Mouse (Mus musculus): ENCODE data around the gene Aprt. TPM values are rescaled to one million over a fixed set of nuclear protein-coding genes. Genes with fewer than 3 reads are reported as not detected.

Aprt gene
- polyA plus RNA-seq, 1 experiment from 2014 or later: 314 TPM

DNA sequence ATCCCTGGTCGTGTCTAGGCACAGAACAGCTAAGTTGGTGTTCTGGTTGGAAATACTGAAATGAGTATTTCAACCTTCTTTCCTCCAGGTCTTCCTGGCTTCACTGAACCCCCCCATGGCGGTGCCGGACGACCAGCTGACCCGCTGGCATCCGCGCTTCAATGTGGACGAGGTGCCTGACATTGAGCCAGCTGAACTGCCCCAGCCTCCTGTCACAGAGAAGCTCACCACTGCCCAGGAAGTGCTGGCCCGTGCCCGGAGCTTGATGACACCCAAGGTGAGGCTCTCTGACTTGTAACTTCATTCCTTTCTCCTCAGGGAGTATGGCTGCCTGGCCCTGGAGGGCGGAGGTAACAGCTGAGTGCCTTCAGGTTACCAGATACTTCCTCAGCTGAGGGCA, 5.6 kb downstream of the Aprt start:
- DNase-seq (ENCODE audit: low spot score) (no peak), ATAC-seq (ENCODE audit: low FRiP score, low TSS enrichment) (no peak)
- Histone ChIP-seq H3K4me2 (replicated peaks; ENCODE audit: low read depth) (no peak overlapping the region), H3K9ac (ENCODE audit: low read length) (no peak overlapping the region), H3K4me3 (ENCODE audit: low read depth, low read length) (no peak overlapping the region), H3K27me3 (ENCODE audit: control insufficient read depth, insufficient read depth, low read length) (no peaks in the 10 kb centered on the region), H3K27ac (replicated peaks) (no peak overlapping the region), H3K9me3 (ENCODE audit: control insufficient read depth, low read length) (no peaks in the 10 kb centered on the region), H3K4me1 (replicated peaks; ENCODE audit: control insufficient read depth, insufficient read depth) (peaks cover 12% of the 10 kb centered on the region; the same call in 1 of the 2 replicates), H3K36me3 (ENCODE audit: control insufficient read depth, insufficient read depth, low read length) (peaks cover 11% of the 10 kb centered on the region)
- 93% methylated on average over 11 of the region's 11 CpGs for WGBS
- TF ChIP-seq CTCF (IDR thresholded peaks at IDR 0.05; ENCODE audit: low read depth): no peak
- no peak for TF ChIP-seq EP300 (optimal IDR thresholded peaks at IDR 0.05)

DNA sequence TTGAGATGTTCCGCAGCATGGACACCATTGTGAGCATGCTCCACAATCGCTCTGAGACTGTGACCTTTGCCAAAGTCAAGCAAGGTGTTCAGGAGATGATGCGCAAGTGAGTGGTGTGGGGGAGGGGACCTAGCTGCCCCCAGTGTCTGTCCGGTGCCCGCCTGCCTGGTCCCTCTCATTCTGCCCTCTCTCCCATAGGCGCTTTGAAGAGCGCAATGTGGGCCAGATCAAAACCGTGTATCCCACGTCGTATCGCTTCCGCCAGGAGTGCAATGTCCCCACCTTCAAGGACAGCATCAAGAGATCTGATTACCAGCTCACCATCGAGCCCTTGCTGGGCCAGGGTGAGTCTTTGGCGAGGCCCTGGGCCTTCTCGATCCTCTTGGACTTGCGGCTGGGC, 6.7 kb downstream of the Aprt start:
- ATAC-seq (ENCODE audit: low FRiP score, low TSS enrichment) (no peak), DNase-seq (ENCODE audit: low spot score) (no peak)
- Histone ChIP-seq H3K4me3 (ENCODE audit: low read depth, low read length) (no peak overlapping the region), H3K9ac (ENCODE audit: low read length) (no peak overlapping the region), H3K36me3 (ENCODE audit: control insufficient read depth, insufficient read depth, low read length) (peaks cover 11% of the 10 kb centered on the region), H3K9me3 (ENCODE audit: control insufficient read depth, low read length) (no peaks in the 10 kb centered on the region), H3K27me3 (ENCODE audit: control insufficient read depth, insufficient read depth, low read length) (no peaks in the 10 kb centered on the region), H3K4me1 (replicated peaks; ENCODE audit: control insufficient read depth, insufficient read depth) (peaks cover 6% of the 10 kb centered on the region; the same call in 1 of the 2 replicates), H3K4me2 (replicated peaks; ENCODE audit: low read depth) (no peak overlapping the region), H3K27ac (replicated peaks) (no peak overlapping the region)
- WGBS: 93% methylated on average over 16 of the region's 16 CpGs
- no peak for TF ChIP-seq CTCF (IDR thresholded peaks at IDR 0.05; ENCODE audit: low read depth)
- no peak for TF ChIP-seq EP300 (optimal IDR thresholded peaks at IDR 0.05)

DNA sequence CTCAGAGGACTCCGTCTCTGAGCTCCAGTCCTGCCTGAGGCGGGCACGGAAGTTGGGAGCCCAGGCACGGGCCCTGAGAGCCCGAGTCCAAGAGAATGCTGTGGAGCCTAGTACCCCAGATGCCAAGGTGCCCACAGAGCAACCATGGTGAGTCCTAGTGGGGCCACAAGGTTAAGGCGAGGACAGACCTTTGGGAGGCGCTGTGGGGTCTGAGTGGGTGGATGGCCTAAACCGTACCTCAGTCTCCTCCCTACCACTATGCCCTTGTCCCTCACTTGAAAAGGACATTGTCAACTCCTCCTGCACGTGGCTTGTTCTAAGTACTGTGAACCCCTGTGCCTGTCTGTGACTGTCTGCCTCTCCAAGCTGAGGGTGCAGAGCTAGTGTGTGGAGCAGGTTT, 7.4 kb downstream of the Aprt start:
- peak overlapping the region; percentile 79 for H3K4me3 ChIP-seq (ENCODE audit: low read depth, low read length)
- H3K4me2 ChIP-seq (replicated peaks; ENCODE audit: low read depth): peak overlapping the region; percentile 97
- no peaks in the 10 kb centered on the region for H3K9me3 ChIP-seq (ENCODE audit: control insufficient read depth, low read length)
- 0 out of 2 replicates have a peak overlapping the region, but pooled peaks have one; percentile 83 for H3K9ac ChIP-seq (ENCODE audit: low read length)
- ATAC-seq (ENCODE audit: low FRiP score, low TSS enrichment): no peak
- 0 out of 2 replicates have a peak, but pooled peaks cover 6% of the 10 kb centered on the region for H3K4me1 ChIP-seq (replicated peaks; ENCODE audit: control insufficient read depth, insufficient read depth)
- no peak for DNase-seq (ENCODE audit: low spot score)
- H3K27ac ChIP-seq (replicated peaks): no peak overlapping the region
- H3K36me3 ChIP-seq (ENCODE audit: control insufficient read depth, insufficient read depth, low read length): peaks cover 11% of the 10 kb centered on the region
- TF ChIP-seq EP300 (optimal IDR thresholded peaks at IDR 0.05) (no peak), CTCF (IDR thresholded peaks at IDR 0.05; ENCODE audit: low read depth) (no peak)
- H3K27me3 ChIP-seq (ENCODE audit: control insufficient read depth, insufficient read depth, low read length): no peaks in the 10 kb centered on the region
- WGBS: 52% methylated on average over 9 of the region's 9 CpGs

DNA sequence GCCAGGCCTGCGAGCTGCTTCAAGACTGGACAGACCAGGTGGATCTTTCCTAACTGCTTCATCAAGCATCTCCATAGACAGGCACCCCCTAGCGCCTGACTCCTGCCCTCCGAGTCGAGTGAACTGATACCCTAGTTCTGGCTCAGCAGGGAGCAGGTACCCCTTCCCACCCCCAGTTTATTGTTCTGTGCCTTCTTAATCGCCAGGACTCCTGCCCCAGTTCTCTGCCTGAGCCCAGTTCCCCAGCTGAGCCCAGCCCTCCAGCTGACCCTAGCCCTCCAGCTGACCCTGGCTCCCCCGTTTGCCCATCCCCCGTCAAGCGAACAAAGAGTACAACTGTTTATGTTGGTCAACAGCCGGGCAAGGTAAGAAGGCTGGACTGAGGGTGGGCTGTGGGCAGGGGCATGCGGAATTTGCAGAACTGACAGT, 7.8 kb downstream of the Aprt start:
- Histone ChIP-seq H3K4me3 (ENCODE audit: low read depth, low read length) (peak overlapping the region; percentile 79), H3K36me3 (ENCODE audit: control insufficient read depth, insufficient read depth, low read length) (peaks cover 11% of the 10 kb centered on the region), H3K4me1 (replicated peaks; ENCODE audit: control insufficient read depth, insufficient read depth) (0 out of 2 replicates have a peak, but pooled peaks cover 6% of the 10 kb centered on the region), H3K27me3 (ENCODE audit: control insufficient read depth, insufficient read depth, low read length) (no peaks in the 10 kb centered on the region), H3K27ac (replicated peaks) (no peak overlapping the region), H3K4me2 (replicated peaks; ENCODE audit: low read depth) (peak overlapping the region; percentile 97), H3K9me3 (ENCODE audit: control insufficient read depth, low read length) (no peaks in the 10 kb centered on the region), H3K9ac (ENCODE audit: low read length) (peak overlapping the region; percentile 83; the same call in 1 of the 2 replicates)
- TF ChIP-seq EP300 (optimal IDR thresholded peaks at IDR 0.05) (no peak), CTCF (IDR thresholded peaks at IDR 0.05; ENCODE audit: low read depth) (peak; percentile 45; the same call in 1 of the 2 replicates)
- DNase-seq (ENCODE audit: low spot score): no peak
- WGBS: 14% methylated on average over 10 of the region's 10 CpGs
- ATAC-seq (ENCODE audit: low FRiP score, low TSS enrichment): no peak

DNA sequence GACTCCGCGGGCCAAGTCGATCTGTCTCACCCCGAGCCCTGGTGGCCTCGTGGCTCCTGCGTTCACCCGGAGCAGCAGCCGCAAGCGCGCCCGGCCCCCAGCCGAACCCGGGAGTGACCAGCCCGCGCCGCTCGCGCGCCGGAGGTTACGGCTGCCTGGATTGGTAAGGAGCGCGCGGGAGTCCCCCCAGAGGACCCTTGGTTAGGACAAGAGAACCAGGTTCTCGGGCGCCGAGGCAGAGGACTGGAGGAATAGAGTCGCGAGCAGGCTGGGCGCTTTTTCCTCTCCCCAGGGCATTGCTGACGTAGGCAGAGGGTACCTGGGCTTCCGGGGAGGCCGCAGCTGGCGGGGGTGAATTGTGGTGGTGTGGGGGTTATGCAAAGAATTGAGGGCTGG, 8.6 kb downstream of the Aprt start:
- ATAC-seq (ENCODE audit: low FRiP score, low TSS enrichment) (no peak; the same call in 1 of the 2 replicates), DNase-seq (ENCODE audit: low spot score) (no peak)
- H3K27ac ChIP-seq (replicated peaks): peak overlapping the region; percentile 92
- H3K36me3 ChIP-seq (ENCODE audit: control insufficient read depth, insufficient read depth, low read length): peaks cover 11% of the 10 kb centered on the region
- peak overlapping the region; percentile 83 for H3K9ac ChIP-seq (ENCODE audit: low read length)
- H3K27me3 ChIP-seq (ENCODE audit: control insufficient read depth, insufficient read depth, low read length): no peaks in the 10 kb centered on the region
- H3K4me3 ChIP-seq (ENCODE audit: low read depth, low read length): peak overlapping the region; percentile 79
- H3K4me2 ChIP-seq (replicated peaks; ENCODE audit: low read depth): peak overlapping the region; percentile 97
- no peaks in the 10 kb centered on the region for H3K9me3 ChIP-seq (ENCODE audit: control insufficient read depth, low read length)
- 0 out of 2 replicates have a peak, but pooled peaks cover 6% of the 10 kb centered on the region for H3K4me1 ChIP-seq (replicated peaks; ENCODE audit: control insufficient read depth, insufficient read depth)
- TF ChIP-seq EP300 (optimal IDR thresholded peaks at IDR 0.05) (no peak), CTCF (IDR thresholded peaks at IDR 0.05; ENCODE audit: low read depth) (no peak)
- under 1% methylated on average over 33 of the region's 34 CpGs for WGBS

DNA sequence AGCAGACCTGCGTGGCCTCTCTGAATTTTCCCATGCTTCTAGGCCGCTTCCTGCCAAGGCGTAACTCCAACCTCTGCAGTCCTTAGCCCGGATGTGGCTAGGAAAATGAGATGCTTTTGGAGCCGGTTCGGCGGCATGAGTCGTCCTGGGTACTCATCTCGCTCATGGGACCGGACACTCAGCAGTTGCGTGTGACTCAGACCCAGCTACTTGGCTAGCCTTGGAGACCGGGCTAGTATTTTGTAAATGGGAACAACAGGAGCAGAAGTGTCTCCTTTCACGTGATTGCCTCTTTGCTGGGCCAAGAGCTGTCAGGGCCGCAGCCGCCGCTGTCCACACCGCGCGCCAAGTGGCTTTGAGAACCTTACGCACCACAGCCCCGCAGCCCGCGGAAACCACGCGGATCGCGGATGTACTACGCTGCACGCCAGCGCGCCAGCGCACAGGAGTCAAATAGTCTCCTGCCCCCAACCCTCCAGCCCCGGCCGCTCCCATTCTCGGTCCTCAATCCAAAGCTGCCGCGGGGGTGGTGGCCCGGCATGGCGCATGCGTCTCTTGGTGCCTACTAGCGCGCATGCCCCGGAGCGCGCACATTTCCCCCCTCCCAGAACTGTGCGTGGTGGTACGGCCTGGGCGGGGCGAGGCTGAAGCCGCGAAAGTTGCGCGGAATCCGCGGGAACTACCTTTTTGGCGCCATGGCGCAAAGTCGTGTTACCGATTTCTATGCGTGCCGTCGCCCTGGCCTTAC, 9.2 kb downstream of the Aprt start, which contains the start of gene Cdt1:
TSS of gene Cdt1 (plus strand) at position 655 of the 748 bp plus-strand sequence.
- H3K4me1 ChIP-seq (replicated peaks; ENCODE audit: control insufficient read depth, insufficient read depth): 0 out of 2 replicates have a peak, but pooled peaks cover 6% of the 10 kb centered on the region
- peak within 1 kb of the TSS; percentile 92 for H3K27ac ChIP-seq (replicated peaks)
- WGBS: under 1% methylated on average over 62 of the region's 62 CpGs
- ATAC-seq (ENCODE audit: low FRiP score, low TSS enrichment) (peak; percentile 94), DNase-seq (ENCODE audit: low spot score) (peak; percentile 96)
- H3K4me3 ChIP-seq (ENCODE audit: low read depth, low read length): peak within 1 kb of the TSS; percentile 79
- H3K9ac ChIP-seq (ENCODE audit: low read length): peak within 1 kb of the TSS; percentile 83
- TF ChIP-seq EP300 (optimal IDR thresholded peaks at IDR 0.05) (no peak), CTCF (IDR thresholded peaks at IDR 0.05; ENCODE audit: low read depth) (no peak)
- peak within 1 kb of the TSS; percentile 97 for H3K4me2 ChIP-seq (replicated peaks; ENCODE audit: low read depth)
- H3K27me3 ChIP-seq (ENCODE audit: control insufficient read depth, insufficient read depth, low read length): no peaks in the 10 kb centered on the region
- peaks cover 11% of the 10 kb centered on the region for H3K36me3 ChIP-seq (ENCODE audit: control insufficient read depth, insufficient read depth, low read length)
- H3K9me3 ChIP-seq (ENCODE audit: control insufficient read depth, low read length): no peaks in the 10 kb centered on the region

Data from stomach, postnatal 0 days (tissue).